Mouse (Mus musculus) CD4-positive naive resting alpha-beta T cell, adult 57 days (primary cell): ENCODE measurements around the gene Wnt8b. TPM values are rescaled to one million over a fixed set of nuclear protein-coding genes. Genes with fewer than 3 reads are reported as not detected.

Source experiments
- total RNA-seq: library from RNA; stranded (reverse); gene quantifications from one replicate; pipeline ENCODE4 v1.2.4, GENCODE M21; 2023

The Wnt8b gene
- not detected for total RNA-seq

GRCm38 (mm10) chr19:44493128-44493527 lies at the start of gene Wnt8b:
Wnt8b (plus strand) TSS chr19:44493472.

GRCm38 (mm10) chr19:44545321-44546041 lies 52.2 kb downstream of the Wnt8b start, which contains the start of gene Sec31b:
Sec31b (minus strand) TSS chr19:44545864.

GRCm38 (mm10) chr19:44552731-44553130 lies 59.5 kb downstream of the Wnt8b start, which contains the start of gene Gm20538:
Gm20538 (minus strand) TSS chr19:44552831.

GRCm38 (mm10) chr19:44554861-44555590 lies 61.8 kb downstream of the Wnt8b start, which contains the start of gene Ndufb8:
Ndufb8 (minus strand) TSS chr19:44555440.

GRCm38 (mm10) chr19:44562652-44563206 lies 69.5 kb downstream of the Wnt8b start, which contains the start of gene Hif1an:
Hif1an (plus strand) TSS chr19:44562850.

Other genes starting within 250 kb of the Wnt8b start
- 19.0 TPM for gene Scd2, start 199.8 kb upstream of the Wnt8b start, total RNA-seq
- 1.0 TPM for gene Scd4, start 160.4 kb upstream of the Wnt8b start, total RNA-seq
- gene Scd1, start 85.6 kb upstream of the Wnt8b start, total RNA-seq: 30.7 TPM
- 2.2 TPM for gene Sec31b, start 52.4 kb downstream of the Wnt8b start, total RNA-seq
- not detected for gene Gm20538, start 59.4 kb downstream of the Wnt8b start, total RNA-seq
- gene Ndufb8, start 62.0 kb downstream of the Wnt8b start, total RNA-seq: 116 TPM
- 61.5 TPM for gene Hif1an, start 69.4 kb downstream of the Wnt8b start, total RNA-seq